Mouse (Mus musculus) gastrocnemius, adult 8-10 months (tissue): Measurements from ENCODE around the gene Zfp985. TPM values are rescaled to one million over a fixed set of nuclear protein-coding genes. Genes with fewer than 3 reads are reported as not detected.
"Not testable (repeated sequence)": the region's sequence is repeated elsewhere in the genome, so short reads cannot be mapped to it uniquely, and the experiment has no call there.

ENCODE experiments used
- DNase-seq, 2 experiments: peaks; one replicate each; pipeline ENCODE4 v3.0.0; 2022; ENCODE audit warnings: low spot score in 2 of 2
- total RNA-seq, 4 experiments: library from RNA; stranded (reverse); gene quantifications; 2 replicates each; pipeline ENCODE4 v1.2.4; 2022

The Zfp985 gene
- total RNA-seq, 4 experiments from 2014 or later: 0.58 TPM; not detected in 3

GRCm38 (mm10) chr4:147603806-147604205 lies 50.7 kb downstream of the Zfp985 start:
- DNase-seq: no peak

GRCm38 (mm10) chr4:147605521-147605920 lies 52.4 kb downstream of the Zfp985 start:
- DNase-seq: no peak

- DNase-seq: not testable (repeated sequence)
These were observed 53.4 kb downstream of the Zfp985 start for GRCm38 (mm10) chr4:147606511-147606910.

GRCm38 (mm10) chr4:147633818-147634262 lies 80.8 kb downstream of the Zfp985 start:
- DNase-seq: not testable (repeated sequence)

Other genes starting within 250 kb of the Zfp985 start
- under 1 TPM in 1 of 4 experiments, not detected in 3; 0.11 TPM for gene Zfp988, start 247.6 kb upstream of the Zfp985 start, total RNA-seq
- not detected for gene Zfp978, start 192.0 kb upstream of the Zfp985 start, total RNA-seq
- 1 to 10 TPM; 1.4 to 3.0 (median 2.2) TPM for gene Zfp982, start 60.9 kb upstream of the Zfp985 start, total RNA-seq
- gene Gm16503, start 13.1 kb upstream of the Zfp985 start, total RNA-seq: under 1 TPM in 1 of 4 experiments, not detected in 3; 0.09 TPM
- under 1 TPM; 0.68 to 0.92 (median 0.76) TPM for gene Zfp979, start 89.2 kb downstream of the Zfp985 start, total RNA-seq
- under 1 TPM in 1 of 4 experiments, not detected in 3; 0.11 TPM for gene Zfp534, start 149.3 kb downstream of the Zfp985 start, total RNA-seq